ENCODE assay signal across 44 mouse cellular contexts in genomic region chr17:24798229-24798628, GRCm38 (mm10). TPM values are rescaled to one million over a fixed set of nuclear protein-coding genes. Genes with fewer than 3 reads are reported as not detected.
"Had no signal": no experiment of that assay in that cellular context is flagged by ENCODE, and none has a peak within 500 bp of the region (broad histone marks: within the 10 kb centered on the region; RNA-seq: fewer than 3 reads in every experiment).

No protein-coding gene starts in this region.

- H3K27me3 ChIP-seq: limb, embryonic 13.5 days; limb, embryonic 15.5 days had no signal

- DNase-seq: left cerebral cortex, postnatal 4 days; liver; liver, embryonic 13.5 days; liver, postnatal 0 days; lung, adult 18-20 months; lung, adult 2 months; lung, embryonic 14.5 days; lung, postnatal 10 days; lung, postnatal 14 days; lung, postnatal 36 days; lung, postnatal 4 days; midbrain, embryonic 14.5 days had no signal

- H3K4me1 ChIP-seq: limb, embryonic 12.5 days; limb, embryonic 13.5 days; limb, embryonic 15.5 days; lung, embryonic 15.5 days; midbrain, embryonic 10.5 days; midbrain, embryonic 12.5 days; midbrain, embryonic 13.5 days; midbrain, embryonic 15.5 days had no signal

- ATAC-seq: liver, embryonic 12.5 days; liver, postnatal 0 days; lung, postnatal 0 days; midbrain, embryonic 13.5 days; midbrain, embryonic 15.5 days; midbrain, embryonic 16.5 days had no signal

- H3K36me3 ChIP-seq: limb, embryonic 10.5 days; limb, embryonic 12.5 days; limb, embryonic 13.5 days; limb, embryonic 15.5 days; liver, embryonic 12.5 days; liver, embryonic 13.5 days; liver, embryonic 15.5 days; lung, embryonic 15.5 days; midbrain, embryonic 10.5 days; midbrain, embryonic 12.5 days; midbrain, embryonic 13.5 days; midbrain, embryonic 15.5 days had no signal

- H3K27ac ChIP-seq: limb, embryonic 10.5 days; limb, embryonic 12.5 days; limb, embryonic 13.5 days; limb, embryonic 15.5 days; liver, embryonic 12.5 days; liver, embryonic 13.5 days; liver, embryonic 14.5 days; liver, embryonic 15.5 days; lung, embryonic 15.5 days; macrophage; midbrain, embryonic 10.5 days; midbrain, embryonic 12.5 days; midbrain, embryonic 13.5 days; midbrain, embryonic 15.5 days had no signal

- H3K4me3 ChIP-seq: limb, embryonic 10.5 days; limb, embryonic 12.5 days; limb, embryonic 13.5 days; limb, embryonic 15.5 days; liver, embryonic 12.5 days; liver, embryonic 13.5 days; liver, embryonic 15.5 days; lung, embryonic 15.5 days; megakaryocyte, embryonic 14.5 days; midbrain, embryonic 10.5 days; midbrain, embryonic 12.5 days; midbrain, embryonic 13.5 days; midbrain, embryonic 15.5 days; myocyte had no signal

- H3K9me3 ChIP-seq: limb, embryonic 10.5 days; limb, embryonic 12.5 days; limb, embryonic 13.5 days; limb, embryonic 15.5 days; liver, embryonic 12.5 days; liver, embryonic 13.5 days; liver, embryonic 15.5 days; lung, embryonic 15.5 days; megakaryocyte, embryonic 14.5 days; midbrain, embryonic 10.5 days; midbrain, embryonic 12.5 days; midbrain, embryonic 13.5 days; midbrain, embryonic 15.5 days had no signal

- H3K9ac ChIP-seq: limb, embryonic 12.5 days; limb, embryonic 13.5 days; limb, embryonic 15.5 days; liver, embryonic 12.5 days; liver, embryonic 13.5 days; liver, embryonic 14.5 days; liver, embryonic 15.5 days; liver, postnatal 0 days; lung, embryonic 14.5 days; lung, embryonic 15.5 days; midbrain, embryonic 12.5 days; midbrain, embryonic 13.5 days; midbrain, embryonic 15.5 days had no signal

- H3K4me2 ChIP-seq: limb, embryonic 12.5 days; limb, embryonic 13.5 days; limb, embryonic 15.5 days; liver, embryonic 11.5 days; liver, embryonic 12.5 days; liver, embryonic 13.5 days; liver, embryonic 15.5 days; lung, embryonic 14.5 days; lung, embryonic 15.5 days; midbrain, embryonic 11.5 days; midbrain, embryonic 12.5 days; midbrain, embryonic 13.5 days; midbrain, embryonic 15.5 days had no signal

RNA-seq across cellular contexts. Expression of gene Meiob, which starts 5.9 kb away (rescaled TPM):
- total RNA-seq: left cerebral cortex, postnatal 10 days; left cerebral cortex, postnatal 14 days; left cerebral cortex, postnatal 25 days; left cerebral cortex, postnatal 36 days; left cerebral cortex, postnatal 4 days; megakaryocyte progenitor cell, adult 5-6 weeks; midbrain, postnatal 0 days; monocyte, adult 5-6 weeks had no signal
- polyA plus RNA-seq: limb, embryonic 10.5 days; limb, embryonic 11.5 days; limb, embryonic 12.5 days; limb, embryonic 13.5 days; limb, embryonic 14.5 days; limb, embryonic 15.5 days; lung, adult 2 months; lung, embryonic 14.5 days; lung, embryonic 15.5 days; lung, embryonic 16.5 days; lung, postnatal 0 days; macrophage; midbrain, embryonic 11.5 days; midbrain, embryonic 12.5 days; midbrain, embryonic 13.5 days; midbrain, embryonic 14.5 days; midbrain, embryonic 15.5 days; midbrain, embryonic 16.5 days; myocyte; neural tube, embryonic 11.5 days had no signal

RNA-seq across cellular contexts. Expression of gene Hs3st6, which starts 45.4 kb away (rescaled TPM):
- total RNA-seq: left cerebral cortex, postnatal 4 days; megakaryocyte progenitor cell, adult 5-6 weeks; megakaryocyte, adult 5-6 weeks; megakaryocyte-erythroid progenitor cell, adult 5-6 weeks; monocyte, adult 5-6 weeks had no signal
- polyA plus RNA-seq: liver, embryonic 12.5 days; liver, embryonic 13.5 days; macrophage; midbrain, embryonic 14.5 days; midbrain, embryonic 16.5 days; myocyte had no signal
